Mouse (Mus musculus) WW6 (cell line): Measurements from ENCODE around the gene Mcub.

Experiments used
- DNase-seq: peaks from one replicate; pipeline ENCODE4 v3.0.0-alpha.2; 2013; ENCODE audit warnings: low read depth, low spot score

The Mcub gene

GRCm38 (mm10) chr3:129969432-129970395 lies at the start of gene Mcub:
TSS of gene Mcub (minus strand) at chr3:129970206.
- DNase-seq, result no peak

GRCm38 (mm10) chr3:130012943-130013342 lies 42.9 kb upstream of the Mcub start:
- no peak for DNase-seq

- DNase-seq, result no peak
Measured at GRCm38 (mm10) chr3:130011236-130011635, 41.2 kb upstream of the Mcub start.

GRCm38 (mm10) chr3:130006141-130006540 lies 36.1 kb upstream of the Mcub start:
- DNase-seq, result no peak

GRCm38 (mm10) chr3:130000926-130001325 lies 30.9 kb upstream of the Mcub start:
- DNase-seq, result no peak

GRCm38 (mm10) chr3:129998526-129998925 lies 28.5 kb upstream of the Mcub start:
- no peak for DNase-seq

- DNase-seq, result no peak
Measured at GRCm38 (mm10) chr3:129998001-129998400, 28.0 kb upstream of the Mcub start.

- no peak for DNase-seq
Measured at GRCm38 (mm10) chr3:129997324-129997723, 27.3 kb upstream of the Mcub start.

GRCm38 (mm10) chr3:129987297-129987696 lies 17.3 kb upstream of the Mcub start:
- DNase-seq, result no peak

GRCm38 (mm10) chr3:129985335-129985734 lies 15.3 kb upstream of the Mcub start:
- no peak for DNase-seq

- no peak for DNase-seq
Measured at GRCm38 (mm10) chr3:129984797-129985196, 14.8 kb upstream of the Mcub start.

- DNase-seq, result no peak
Measured at GRCm38 (mm10) chr3:129982271-129982670, 12.3 kb upstream of the Mcub start.

GRCm38 (mm10) chr3:129981756-129982155 lies 11.8 kb upstream of the Mcub start:
- no peak for DNase-seq

- no peak for DNase-seq
Measured at GRCm38 (mm10) chr3:129979510-129979909, 9.5 kb upstream of the Mcub start.

GRCm38 (mm10) chr3:129978716-129979115 lies 8.7 kb upstream of the Mcub start:
- DNase-seq, result no peak

- no peak for DNase-seq
Measured at GRCm38 (mm10) chr3:129976317-129976716, 6.3 kb upstream of the Mcub start.

GRCm38 (mm10) chr3:129970529-129971515 lies 816 bp upstream of the Mcub start:
- no peak for DNase-seq

GRCm38 (mm10) chr3:129969031-129969430 lies 975 bp downstream of the Mcub start:
- no peak for DNase-seq

- DNase-seq, result no peak
Measured at GRCm38 (mm10) chr3:129967874-129968273, 2.1 kb downstream of the Mcub start.

GRCm38 (mm10) chr3:129964681-129965080 lies 5.3 kb downstream of the Mcub start:
- no peak for DNase-seq

GRCm38 (mm10) chr3:129962533-129962932 lies 7.5 kb downstream of the Mcub start:
- no peak for DNase-seq

GRCm38 (mm10) chr3:129953296-129953695 lies 16.7 kb downstream of the Mcub start:
- no peak for DNase-seq
